Mouse (Mus musculus): Measurements from ENCODE around the gene Smyd3. TPM values are rescaled to one million over a fixed set of nuclear protein-coding genes. Genes with fewer than 3 reads are reported as not detected.

Gene Smyd3
- polyA plus RNA-seq, 1 experiment: 10.6 TPM

GRCm38 (mm10) chr1:179443835-179444234, 74.0 kb downstream of the Smyd3 start:
- Histone ChIP-seq H3ac (ENCODE audit: control insufficient read depth, insufficient read length, low read depth) (no peak overlapping the region), H3K4me3 (ENCODE audit: insufficient read depth, poor library complexity, severe bottlenecking) (no peak overlapping the region), H3K36me3 (ENCODE audit: control insufficient read depth, insufficient read depth) (no peaks in the 10 kb centered on the region), H3K79me2 (ENCODE audit: control insufficient read depth, insufficient read depth) (no peaks in the 10 kb centered on the region), H3K79me3 (ENCODE audit: low read depth) (no peaks in the 10 kb centered on the region), H3K27me3 (ENCODE audit: control insufficient read depth, insufficient read depth, insufficient read length) (no peaks in the 10 kb centered on the region)
- no peak for TF ChIP-seq MYOD1 (IDR thresholded peaks at IDR 0.05; ENCODE audit: control insufficient read depth, insufficient read length, low read depth)

GRCm38 (mm10) chr1:179443423-179443822, 74.4 kb downstream of the Smyd3 start:
- no peaks in the 10 kb centered on the region for H3K27me3 ChIP-seq (ENCODE audit: control insufficient read depth, insufficient read depth, insufficient read length)
- no peak overlapping the region for H3K4me3 ChIP-seq (ENCODE audit: insufficient read depth, poor library complexity, severe bottlenecking)
- H3K79me3 ChIP-seq (ENCODE audit: low read depth): no peaks in the 10 kb centered on the region
- H3K79me2 ChIP-seq (ENCODE audit: control insufficient read depth, insufficient read depth): no peaks in the 10 kb centered on the region
- no peak overlapping the region for H3ac ChIP-seq (ENCODE audit: control insufficient read depth, insufficient read length, low read depth)
- TF ChIP-seq FOSL1 (IDR thresholded peaks at IDR 0.05; ENCODE audit: insufficient read depth, low read length, poor library complexity, severe bottlenecking) (no peak), MYOD1 (IDR thresholded peaks at IDR 0.05; ENCODE audit: control insufficient read depth, insufficient read length, low read depth) (no peak), CEBPB (IDR thresholded peaks at IDR 0.05; ENCODE audit: low read depth) (no peak), CTCF (IDR thresholded peaks at IDR 0.05; ENCODE audit: control insufficient read depth, insufficient read depth, insufficient read length) (no peak), MYOG (IDR thresholded peaks at IDR 0.05; ENCODE audit: control insufficient read depth, extremely low read depth, insufficient read length) (no peak), USF1 (IDR thresholded peaks at IDR 0.05; ENCODE audit: low read depth) (no peak), MAX (IDR thresholded peaks at IDR 0.05) (no peak)
- H3K36me3 ChIP-seq (ENCODE audit: control insufficient read depth, insufficient read depth): no peaks in the 10 kb centered on the region

GRCm38 (mm10) chr1:179436596-179436995, 81.2 kb downstream of the Smyd3 start:
- H3K27me3 ChIP-seq (ENCODE audit: control insufficient read depth, insufficient read depth, insufficient read length): no peaks in the 10 kb centered on the region
- no peaks in the 10 kb centered on the region for H3K36me3 ChIP-seq (ENCODE audit: control insufficient read depth, insufficient read depth)
- H3ac ChIP-seq (ENCODE audit: control insufficient read depth, insufficient read length, low read depth): no peak overlapping the region
- no peak overlapping the region for H3K4me3 ChIP-seq (ENCODE audit: insufficient read depth, poor library complexity, severe bottlenecking)
- no peaks in the 10 kb centered on the region for H3K79me3 ChIP-seq (ENCODE audit: low read depth)
- no peak for TF ChIP-seq MAX (IDR thresholded peaks at IDR 0.05)
- TF ChIP-seq USF1 (IDR thresholded peaks at IDR 0.05; ENCODE audit: low read depth): no peak
- no peak for TF ChIP-seq FOSL1 (IDR thresholded peaks at IDR 0.05; ENCODE audit: insufficient read depth, low read length, poor library complexity, severe bottlenecking)
- TF ChIP-seq MYOG (IDR thresholded peaks at IDR 0.05; ENCODE audit: control insufficient read depth, extremely low read depth, insufficient read length): no peak
- no peak for TF ChIP-seq CEBPB (IDR thresholded peaks at IDR 0.05; ENCODE audit: low read depth)
- TF ChIP-seq CTCF (IDR thresholded peaks at IDR 0.05; ENCODE audit: control insufficient read depth, insufficient read depth, insufficient read length): no peak
- no peak for TF ChIP-seq MYOD1 (IDR thresholded peaks at IDR 0.05; ENCODE audit: control insufficient read depth, insufficient read length, low read depth)
- no peaks in the 10 kb centered on the region for H3K79me2 ChIP-seq (ENCODE audit: control insufficient read depth, insufficient read depth)

- TF ChIP-seq MYOG (IDR thresholded peaks at IDR 0.05; ENCODE audit: control insufficient read depth, extremely low read depth, insufficient read length): no peak
- TF ChIP-seq MYOD1 (IDR thresholded peaks at IDR 0.05; ENCODE audit: control insufficient read depth, insufficient read length, low read depth): no peak
- TF ChIP-seq USF1 (IDR thresholded peaks at IDR 0.05; ENCODE audit: low read depth): no peak
- no peak for TF ChIP-seq MAX (IDR thresholded peaks at IDR 0.05)
- TF ChIP-seq CEBPB (IDR thresholded peaks at IDR 0.05; ENCODE audit: low read depth): no peak
- Histone ChIP-seq H3ac (ENCODE audit: control insufficient read depth, insufficient read length, low read depth) (no peak overlapping the region), H3K36me3 (ENCODE audit: control insufficient read depth, insufficient read depth) (no peaks in the 10 kb centered on the region), H3K4me3 (ENCODE audit: insufficient read depth, poor library complexity, severe bottlenecking) (no peak overlapping the region), H3K79me2 (ENCODE audit: control insufficient read depth, insufficient read depth) (no peaks in the 10 kb centered on the region), H3K79me3 (ENCODE audit: low read depth) (no peaks in the 10 kb centered on the region), H3K27me3 (ENCODE audit: control insufficient read depth, insufficient read depth, insufficient read length) (no peaks in the 10 kb centered on the region)
These were observed 83.2 kb downstream of the Smyd3 start for GRCm38 (mm10) chr1:179434443-179435260.

- H3K36me3 ChIP-seq (ENCODE audit: control insufficient read depth, insufficient read depth): no peaks in the 10 kb centered on the region
- H3K4me3 ChIP-seq (ENCODE audit: insufficient read depth, poor library complexity, severe bottlenecking): no peak overlapping the region
- no peaks in the 10 kb centered on the region for H3K79me3 ChIP-seq (ENCODE audit: low read depth)
- no peaks in the 10 kb centered on the region for H3K79me2 ChIP-seq (ENCODE audit: control insufficient read depth, insufficient read depth)
- no peak overlapping the region for H3ac ChIP-seq (ENCODE audit: control insufficient read depth, insufficient read length, low read depth)
- H3K27me3 ChIP-seq (ENCODE audit: control insufficient read depth, insufficient read depth, insufficient read length): no peaks in the 10 kb centered on the region
- no peak for TF ChIP-seq USF1 (IDR thresholded peaks at IDR 0.05; ENCODE audit: low read depth)
- no peak for TF ChIP-seq FOSL1 (IDR thresholded peaks at IDR 0.05; ENCODE audit: insufficient read depth, low read length, poor library complexity, severe bottlenecking)
- TF ChIP-seq MAX (IDR thresholded peaks at IDR 0.05): no peak
- TF ChIP-seq CEBPB (IDR thresholded peaks at IDR 0.05; ENCODE audit: low read depth): no peak
- TF ChIP-seq MYOD1 (IDR thresholded peaks at IDR 0.05; ENCODE audit: control insufficient read depth, insufficient read length, low read depth): no peak
- no peak for TF ChIP-seq MYOG (IDR thresholded peaks at IDR 0.05; ENCODE audit: control insufficient read depth, extremely low read depth, insufficient read length)
- no peak for TF ChIP-seq CTCF (IDR thresholded peaks at IDR 0.05; ENCODE audit: control insufficient read depth, insufficient read depth, insufficient read length)
These were observed 84.0 kb downstream of the Smyd3 start for GRCm38 (mm10) chr1:179433828-179434227.

- H3K27me3 ChIP-seq (ENCODE audit: control insufficient read depth, insufficient read depth, insufficient read length): no peaks in the 10 kb centered on the region
- H3K79me2 ChIP-seq (ENCODE audit: control insufficient read depth, insufficient read depth): no peaks in the 10 kb centered on the region
- H3K4me3 ChIP-seq (ENCODE audit: insufficient read depth, poor library complexity, severe bottlenecking): no peak overlapping the region
- H3K36me3 ChIP-seq (ENCODE audit: control insufficient read depth, insufficient read depth): no peaks in the 10 kb centered on the region
- TF ChIP-seq CTCF (IDR thresholded peaks at IDR 0.05; ENCODE audit: control insufficient read depth, insufficient read depth, insufficient read length) (no peak), MAX (IDR thresholded peaks at IDR 0.05) (no peak), MYOG (IDR thresholded peaks at IDR 0.05; ENCODE audit: control insufficient read depth, extremely low read depth, insufficient read length) (no peak), CEBPB (IDR thresholded peaks at IDR 0.05; ENCODE audit: low read depth) (no peak)
- H3K79me3 ChIP-seq (ENCODE audit: low read depth): no peaks in the 10 kb centered on the region
- H3ac ChIP-seq (ENCODE audit: control insufficient read depth, insufficient read length, low read depth): no peak overlapping the region
These were observed 84.5 kb downstream of the Smyd3 start for GRCm38 (mm10) chr1:179433355-179433754.

All from C2C12 (cell line).